Mouse (Mus musculus) intestine, embryonic 15.5 days (tissue): ENCODE results near the gene Speer4e. TPM values are rescaled to one million over a fixed set of nuclear protein-coding genes. Genes with fewer than 3 reads are reported as not detected.
A peak's percentile ranks its signal among the peaks of the same experiment; 100 is the strongest.
"Not testable (repeated sequence)": the region's sequence is repeated elsewhere in the genome, so short reads cannot be mapped to it uniquely, and the experiment has no call there.

Experiments
- ATAC-seq: fragments of 200-750 bp; cut with Nextera tagmentation; 2 replicates; pipeline ENCODE4 v1.8.0; 2017; ENCODE audit warnings: moderate TSS enrichment, moderate library complexity
- H3K27ac ChIP-seq: fragments of 300-500 bp; sonication (generic); 2 replicates; pipeline ENCODE4 v1.5.1; 2015; ENCODE audit warnings: mild to moderate bottlenecking, inconsistent platforms
- H3K27me3 ChIP-seq: fragments of 300-500 bp; sonication (generic); replicated peaks from 2 replicates; pipeline ENCODE4 v1.6.1; 2015; ENCODE audit warnings: inconsistent platforms
- H3K36me3 ChIP-seq: fragments of 300-500 bp; sonication (generic); 2 replicates; pipeline ENCODE4 v1.6.1; 2015; ENCODE audit warnings: inconsistent platforms
- H3K4me1 ChIP-seq: fragments of 300-500 bp; sonication (generic); replicated peaks from 2 replicates; pipeline ENCODE4 v1.6.1; 2015; ENCODE audit warnings: inconsistent platforms
- H3K4me2 ChIP-seq: fragments of 300-500 bp; sonication (generic); replicated peaks from 2 replicates; pipeline ENCODE4 v1.6.1; 2015; ENCODE audit warnings: mild to moderate bottlenecking, inconsistent platforms
- H3K4me3 ChIP-seq: fragments of 300-500 bp; sonication (generic); replicated peaks from 2 replicates; pipeline ENCODE4 v1.5.1; 2015; ENCODE audit warnings: inconsistent platforms
- H3K9ac ChIP-seq: fragments of 300-500 bp; sonication (generic); 2 replicates; pipeline ENCODE4 v1.6.1; 2015; ENCODE audit warnings: inconsistent platforms
- H3K9me3 ChIP-seq: fragments of 300-500 bp; sonication (generic); 2 replicates; pipeline ENCODE4 v1.6.1; 2016; ENCODE audit warnings: inconsistent platforms
- WGBS: fragments of 180-500 bp; shearing (Covaris S2); methylation state at CpG from one replicate; pipeline ENCODE4 v1.1.7; 2015; 5-methylcytosine and 5-hydroxymethylcytosine counted together
- polyA plus RNA-seq: library from polyadenylated mRNA; unstranded; fragments of >200 nt; fragmentation: Nextera tagmentation; extraction: Ambion mirVana; gene quantifications from 2 replicates; pipeline ENCODE4 v1.2.1, GENCODE M21; 2015

Gene Speer4e
- polyA plus RNA-seq, 1 experiment from 2014 or later: not detected

- ATAC-seq, H3K4me2 ChIP-seq: not testable (repeated sequence)
- 53% methylated on average over 4 of the region's 4 CpGs for WGBS
Measured at GRCm38 (mm10) chr5:14947482-14948198, 9.4 kb upstream of the Speer4e start.

GRCm38 (mm10) chr5:14945524-14945923 lies 7.3 kb upstream of the Speer4e start:
- not testable (repeated sequence) for H3K4me1 ChIP-seq, H3K4me2 ChIP-seq, H3K27me3 ChIP-seq, H3K36me3 ChIP-seq, H3K9ac ChIP-seq, H3K27ac ChIP-seq, H3K4me3 ChIP-seq, H3K9me3 ChIP-seq
- 42% methylated on average over 4 of the region's 4 CpGs for WGBS
- ATAC-seq: peak; percentile 34; the same call in 1 of the 2 replicates

More at GRCm38 (mm10) chr5:14947482-14948198, 9.4 kb upstream of the Speer4e start:
- H3K4me1 ChIP-seq, H3K27ac ChIP-seq, H3K9ac ChIP-seq, H3K27me3 ChIP-seq, H3K36me3 ChIP-seq, H3K9me3 ChIP-seq, H3K4me3 ChIP-seq: not testable (repeated sequence)

- H3K4me2 ChIP-seq, H3K4me3 ChIP-seq, ATAC-seq, H3K4me1 ChIP-seq, H3K27ac ChIP-seq, H3K9me3 ChIP-seq, H3K36me3 ChIP-seq, H3K9ac ChIP-seq, H3K27me3 ChIP-seq: not testable (repeated sequence)
- 89% methylated on average over 1 of the region's 1 CpGs for WGBS
Measured at GRCm38 (mm10) chr5:14941043-14941442, 2.8 kb upstream of the Speer4e start.

- H3K9me3 ChIP-seq, H3K9ac ChIP-seq, H3K36me3 ChIP-seq, H3K4me1 ChIP-seq, H3K4me2 ChIP-seq, H3K4me3 ChIP-seq, H3K27me3 ChIP-seq, H3K27ac ChIP-seq, ATAC-seq: not testable (repeated sequence)
- 79% methylated on average over 5 of the region's 6 CpGs for WGBS
Measured at GRCm38 (mm10) chr5:14933721-14934120, 4.5 kb downstream of the Speer4e start.

GRCm38 (mm10) chr5:14927047-14927446 lies 11.2 kb downstream of the Speer4e start:
- H3K4me3 ChIP-seq, ATAC-seq, H3K27ac ChIP-seq, H3K4me2 ChIP-seq, H3K9ac ChIP-seq, H3K36me3 ChIP-seq, H3K9me3 ChIP-seq, H3K4me1 ChIP-seq, H3K27me3 ChIP-seq: not testable (repeated sequence)
- WGBS: 29% methylated on average over 4 of the region's 4 CpGs

- H3K27ac ChIP-seq, H3K4me3 ChIP-seq, H3K36me3 ChIP-seq, ATAC-seq, H3K9ac ChIP-seq, H3K9me3 ChIP-seq, H3K4me1 ChIP-seq, H3K4me2 ChIP-seq, H3K27me3 ChIP-seq: not testable (repeated sequence)
- 52% methylated on average over 1 of the region's 1 CpGs for WGBS
Measured at GRCm38 (mm10) chr5:14914799-14915198, 23.4 kb downstream of the Speer4e start, which contains the start of gene Gm9758. Gene Gm9758 (minus strand): TSS chr5:14914899.

- not testable (repeated sequence) for H3K4me2 ChIP-seq, H3K4me1 ChIP-seq, H3K27me3 ChIP-seq, H3K9ac ChIP-seq, H3K4me3 ChIP-seq, H3K9me3 ChIP-seq, ATAC-seq, H3K27ac ChIP-seq, H3K36me3 ChIP-seq
- 69% methylated on average over 2 of the region's 3 CpGs for WGBS
Measured at GRCm38 (mm10) chr5:14914361-14914760, 23.9 kb downstream of the Speer4e start.

GRCm38 (mm10) chr5:14903539-14903938 lies 34.7 kb downstream of the Speer4e start:
- not testable (repeated sequence) for H3K4me1 ChIP-seq, H3K36me3 ChIP-seq, ATAC-seq, H3K27ac ChIP-seq, H3K9ac ChIP-seq, H3K9me3 ChIP-seq, H3K4me2 ChIP-seq, H3K27me3 ChIP-seq, H3K4me3 ChIP-seq
- WGBS: 17% methylated on average over 3 of the region's 3 CpGs

- no peaks in the 10 kb centered on the region for H3K27me3 ChIP-seq
- H3K9ac ChIP-seq: no peak overlapping the region
- no peaks in the 10 kb centered on the region for H3K9me3 ChIP-seq
- H3K4me2 ChIP-seq: no peak overlapping the region
- peak; percentile 62; the same call in 1 of the 2 replicates for ATAC-seq
- 47% methylated on average over 3 of the region's 3 CpGs for WGBS
- no peaks in the 10 kb centered on the region for H3K36me3 ChIP-seq
- no peaks in the 10 kb centered on the region for H3K4me1 ChIP-seq
- H3K27ac ChIP-seq: no peak overlapping the region
- no peak overlapping the region for H3K4me3 ChIP-seq
Measured at GRCm38 (mm10) chr5:14892242-14892641, 46.0 kb downstream of the Speer4e start.

- H3K9me3 ChIP-seq, H3K27ac ChIP-seq, H3K4me2 ChIP-seq, ATAC-seq, H3K36me3 ChIP-seq, H3K4me3 ChIP-seq, H3K27me3 ChIP-seq, H3K9ac ChIP-seq, H3K4me1 ChIP-seq: not testable (repeated sequence)
- 54% methylated on average over 2 of the region's 2 CpGs for WGBS
Measured at GRCm38 (mm10) chr5:14885291-14885690, 52.9 kb downstream of the Speer4e start.

Other genes starting within 250 kb of the Speer4e start
- not detected in 2 replicates for gene Gm9758, start 23.5 kb downstream of the Speer4e start, polyA plus RNA-seq
- gene Gm10354, start 40.5 kb upstream of the Speer4e start, polyA plus RNA-seq: not detected in 2 replicates
- gene Gm17019, start 94.6 kb upstream of the Speer4e start, polyA plus RNA-seq: not detected in 2 replicates